Mouse (Mus musculus) liver, postnatal 0 days (tissue): ENCODE data around the gene Ntng2. TPM values are rescaled to one million over a fixed set of nuclear protein-coding genes. Genes with fewer than 3 reads are reported as not detected.

ENCODE experiments used
- ATAC-seq: fragments of 200-750 bp; cut with Nextera tagmentation; 2 replicates; pipeline ENCODE4 v1.8.0; 2017; ENCODE audit warnings: mild to moderate bottlenecking, moderate library complexity
- DNase-seq: peaks from one replicate; pipeline ENCODE4 v3.0.0-alpha.2; 2016
- H3K27ac ChIP-seq: fragments of 300-500 bp; sonication (generic); 2 replicates; pipeline ENCODE4 v1.5.1; 2014; ENCODE audit warnings: antibody characterized with exemption, moderate library complexity, mild to moderate bottlenecking, low read depth
- H3K27me3 ChIP-seq: fragments of 300-500 bp; sonication (generic); 2 replicates; pipeline ENCODE4 v1.6.1; 2014; ENCODE audit warnings: low read length, control low read depth, mixed read lengths; ENCODE audit not compliant: insufficient read depth
- H3K36me3 ChIP-seq: fragments of 300-500 bp; sonication (generic); replicated peaks from 2 replicates; pipeline ENCODE4 v1.6.1; 2014; ENCODE audit warnings: mild to moderate bottlenecking, control low read depth, low read length, moderate library complexity, mixed read lengths; ENCODE audit not compliant: insufficient read depth
- H3K4me1 ChIP-seq: fragments of 300-500 bp; sonication (generic); 2 replicates; pipeline ENCODE4 v1.6.1; 2014; ENCODE audit warnings: antibody characterized with exemption, mild to moderate bottlenecking, control low read depth; ENCODE audit not compliant: insufficient read depth
- H3K4me2 ChIP-seq: fragments of 300-500 bp; sonication (generic); 2 replicates; pipeline ENCODE4 v1.6.1; 2014; ENCODE audit warnings: low read depth, mild to moderate bottlenecking, low read length, moderate library complexity, mixed read lengths
- H3K4me3 ChIP-seq: fragments of 300-500 bp; sonication (generic); 2 replicates; pipeline ENCODE4 v1.5.1; 2014; ENCODE audit warnings: low read depth, low read length
- H3K9ac ChIP-seq: fragments of 300-500 bp; sonication (generic); replicated peaks from 2 replicates; pipeline ENCODE4 v1.6.1; 2014; ENCODE audit warnings: mild to moderate bottlenecking, moderate library complexity
- H3K9me3 ChIP-seq: fragments of 300-500 bp; sonication (generic); 2 replicates; pipeline ENCODE4 v1.6.1; 2016; ENCODE audit warnings: mild to moderate bottlenecking, control low read depth, low read length, mixed read lengths
- CTCF ChIP-seq: sonication (generic); IDR thresholded peaks from 2 replicates; pipeline ENCODE4 v1.5.1; 2016; ENCODE audit warnings: antibody characterized with exemption, low read depth
- EP300 ChIP-seq: IDR thresholded peaks from 2 replicates; pipeline ENCODE4 v1.6.1; 2016; ENCODE audit warnings: antibody characterized with exemption, low read depth, mild to moderate bottlenecking
- whole genome bisulfite sequencing: fragments of 180-500 bp; shearing (Covaris S2); extraction: QIAGEN DNeasy Blood & Tissue Kit; methylation state at CpG from one replicate; pipeline ENCODE4 v1.1.7; 2014; ENCODE audit not compliant: insufficient replicate concordance; 5-methylcytosine and 5-hydroxymethylcytosine counted together
- polyA plus RNA-seq: library from polyadenylated mRNA; unstranded; fragments of >200 nt; fragmentation: Nextera tagmentation; extraction: Ambion mirVana; gene quantifications from 2 replicates; pipeline ENCODE4 v1.2.1, GENCODE M21; 2015

Ntng2 gene
- polyA plus RNA-seq, 1 experiment from 2014 or later = 0.38 TPM

- no peaks in the 10 kb centered on the region for H3K36me3 ChIP-seq
- peaks cover 22% of the 10 kb centered on the region for H3K27me3 ChIP-seq
- H3K27ac ChIP-seq = no peak overlapping the region
- TF ChIP-seq EP300 (no peak), CTCF (no peak)
- 75% methylated on average over 5 of the region's 5 CpGs for WGBS
- no peak overlapping the region for H3K9ac ChIP-seq
- H3K4me3 ChIP-seq = no peak overlapping the region
- peaks cover 6% of the 10 kb centered on the region for H3K4me1 ChIP-seq
- DNase-seq = no peak
- ATAC-seq = no peak
- no peak overlapping the region for H3K4me2 ChIP-seq
- no peaks in the 10 kb centered on the region for H3K9me3 ChIP-seq
Measured at GRCm38 (mm10) chr2:29198446-29198845, 54.4 kb downstream of the Ntng2 start.

GRCm38 (mm10) chr2:29196844-29197243 lies 56.0 kb downstream of the Ntng2 start:
- Histone ChIP-seq H3K4me2 (no peak overlapping the region), H3K4me1 (peaks cover 6% of the 10 kb centered on the region), H3K27me3 (peaks cover 22% of the 10 kb centered on the region), H3K27ac (no peak overlapping the region), H3K36me3 (no peaks in the 10 kb centered on the region), H3K9ac (no peak overlapping the region), H3K4me3 (no peak overlapping the region), H3K9me3 (no peaks in the 10 kb centered on the region)
- ATAC-seq (no peak), DNase-seq (no peak)
- WGBS = 56% methylated on average over 12 of the region's 12 CpGs
- TF ChIP-seq EP300 = no peak
- no peak for TF ChIP-seq CTCF

GRCm38 (mm10) chr2:29194547-29195463 lies 58.0 kb downstream of the Ntng2 start:
- peak; percentile 74 for ATAC-seq
- H3K4me3 ChIP-seq = peak overlapping the region; percentile 45
- H3K4me2 ChIP-seq = peak overlapping the region; percentile 90
- TF ChIP-seq CTCF (peak; percentile 92), EP300 (no peak)
- H3K4me1 ChIP-seq = peaks cover 6% of the 10 kb centered on the region
- 3% methylated on average over 59 of the region's 61 CpGs for WGBS
- H3K9me3 ChIP-seq = no peaks in the 10 kb centered on the region
- DNase-seq = peak; percentile 86
- H3K27ac ChIP-seq = no peak overlapping the region; the same call in 1 of the 2 replicates
- H3K9ac ChIP-seq = peak overlapping the region; percentile 46
- peaks cover 22% of the 10 kb centered on the region for H3K27me3 ChIP-seq
- H3K36me3 ChIP-seq = no peaks in the 10 kb centered on the region

DNA sequence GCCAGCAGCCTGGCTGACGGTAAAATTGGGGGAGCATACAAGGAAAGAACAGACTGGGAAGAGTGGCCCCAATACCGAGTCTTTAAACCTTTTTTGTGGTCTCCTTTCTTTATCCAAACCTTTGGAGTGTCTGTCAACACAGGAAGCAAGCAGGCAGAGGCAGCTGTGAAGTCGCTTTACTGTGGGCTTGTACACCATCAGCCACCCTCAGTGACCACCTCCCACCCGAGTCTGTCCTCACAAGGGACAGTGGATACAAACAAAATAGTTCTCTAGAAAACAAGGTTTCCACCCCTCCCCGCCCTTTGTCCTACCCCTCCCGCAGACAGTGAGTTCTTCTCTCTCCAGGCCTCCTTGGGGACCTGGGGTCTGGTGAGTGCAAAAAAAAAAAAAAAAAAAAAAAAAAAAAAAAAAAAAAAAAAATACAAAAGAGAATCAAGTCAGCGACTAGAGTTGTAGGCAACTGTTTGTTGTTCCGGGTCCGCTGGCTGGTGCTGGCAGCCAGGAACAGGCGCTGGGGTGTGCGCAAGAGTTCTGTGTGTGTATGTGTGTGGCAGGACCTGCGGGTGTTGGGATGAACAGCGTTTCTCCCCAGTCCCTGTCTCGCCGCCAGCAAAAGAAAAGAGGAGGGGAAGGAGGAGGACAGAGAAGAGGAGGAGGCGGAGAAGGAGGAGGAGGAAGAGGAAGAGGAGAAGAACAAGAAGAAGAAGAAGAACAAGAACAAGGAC lies 58.8 kb downstream of the Ntng2 start:
- H3K4me3 ChIP-seq = peak overlapping the region; percentile 45
- peak overlapping the region; percentile 90 for H3K4me2 ChIP-seq
- H3K9me3 ChIP-seq = no peaks in the 10 kb centered on the region
- TF ChIP-seq CTCF (no peak), EP300 (no peak)
- H3K4me1 ChIP-seq = peaks cover 6% of the 10 kb centered on the region
- no peaks in the 10 kb centered on the region for H3K36me3 ChIP-seq
- 0 out of 2 replicates have a peak overlapping the region, but pooled peaks have one; percentile 29 for H3K27ac ChIP-seq
- ATAC-seq = no peak
- H3K9ac ChIP-seq = no peak overlapping the region
- peak; percentile 20 for DNase-seq
- WGBS = 23% methylated on average over 16 of the region's 16 CpGs
- H3K27me3 ChIP-seq = peaks cover 22% of the 10 kb centered on the region

DNA sequence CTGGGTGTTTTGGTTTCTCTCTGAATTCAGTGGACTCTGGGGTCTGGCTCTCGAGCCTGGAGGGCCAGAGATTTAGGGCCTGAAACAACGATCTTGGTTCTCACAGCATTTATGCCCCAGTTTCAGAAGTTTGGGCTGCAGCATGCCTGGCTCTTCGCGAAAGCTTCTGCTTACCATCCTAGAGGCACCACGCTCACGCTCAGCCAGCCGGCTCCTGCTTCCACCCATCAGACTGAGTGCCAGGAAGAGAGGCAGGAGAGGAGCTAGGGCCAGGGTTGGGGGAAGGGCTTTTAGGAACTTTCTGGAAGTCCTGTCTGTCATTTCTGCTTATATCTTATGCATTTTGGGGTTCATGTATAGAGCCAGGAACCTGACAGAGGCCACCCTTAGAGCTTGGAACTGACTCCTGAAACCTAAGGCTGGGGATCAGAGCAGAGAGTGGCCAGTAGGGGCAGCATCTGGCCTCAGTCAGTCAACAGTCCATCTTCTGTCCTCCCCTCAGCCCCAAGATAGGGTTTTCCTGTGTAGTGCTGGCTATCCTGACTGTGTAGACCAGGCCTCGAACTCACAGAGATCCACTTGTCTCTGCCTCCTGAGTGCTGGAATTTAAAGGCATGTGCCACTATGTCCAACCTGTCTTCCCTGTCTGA lies 60.1 kb downstream of the Ntng2 start:
- Histone ChIP-seq H3K27ac (0 out of 2 replicates have a peak overlapping the region, but pooled peaks have one; percentile 45), H3K27me3 (peaks cover 22% of the 10 kb centered on the region), H3K36me3 (no peaks in the 10 kb centered on the region), H3K4me3 (no peak overlapping the region), H3K4me2 (no peak overlapping the region), H3K9ac (no peak overlapping the region), H3K9me3 (no peaks in the 10 kb centered on the region), H3K4me1 (peaks cover 6% of the 10 kb centered on the region)
- ATAC-seq = no peak
- WGBS = 79% methylated on average over 8 of the region's 8 CpGs
- no peak for TF ChIP-seq EP300
- peak; percentile 54 for TF ChIP-seq CTCF
- peak; percentile 18 for DNase-seq
